Mouse (Mus musculus): Measurements from ENCODE around the gene Mcm6. TPM values are rescaled to one million over a fixed set of nuclear protein-coding genes. Genes with fewer than 3 reads are reported as not detected.
"Not testable (repeated sequence)": the region's sequence is repeated elsewhere in the genome, so short reads cannot be mapped to it uniquely, and the experiment has no call there.

The Mcm6 gene
- polyA plus RNA-seq, 1 experiment: 18.5 TPM

DNA sequence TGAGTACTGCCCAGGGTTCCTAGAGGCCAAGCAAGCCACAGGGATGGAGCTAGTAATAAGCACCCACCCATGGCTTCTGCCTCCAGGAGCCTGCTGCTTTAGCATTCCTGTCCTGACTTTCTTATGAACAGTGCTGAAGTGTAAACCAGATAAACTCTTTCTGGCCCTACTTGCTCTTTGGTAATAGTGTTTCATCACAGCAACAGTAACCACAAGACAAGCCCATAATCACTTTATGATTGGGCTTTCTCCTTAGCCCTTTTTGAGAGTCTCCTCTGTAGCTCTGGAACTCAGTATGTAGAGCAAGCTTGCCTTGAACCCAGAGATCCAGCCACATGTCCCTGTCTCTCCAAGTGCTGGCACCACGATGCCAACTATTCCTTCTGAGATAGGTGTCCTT lies 29.2 kb downstream of the Mcm6 start:
- no peak for DNase-seq (ENCODE audit: low spot score)

DNA sequence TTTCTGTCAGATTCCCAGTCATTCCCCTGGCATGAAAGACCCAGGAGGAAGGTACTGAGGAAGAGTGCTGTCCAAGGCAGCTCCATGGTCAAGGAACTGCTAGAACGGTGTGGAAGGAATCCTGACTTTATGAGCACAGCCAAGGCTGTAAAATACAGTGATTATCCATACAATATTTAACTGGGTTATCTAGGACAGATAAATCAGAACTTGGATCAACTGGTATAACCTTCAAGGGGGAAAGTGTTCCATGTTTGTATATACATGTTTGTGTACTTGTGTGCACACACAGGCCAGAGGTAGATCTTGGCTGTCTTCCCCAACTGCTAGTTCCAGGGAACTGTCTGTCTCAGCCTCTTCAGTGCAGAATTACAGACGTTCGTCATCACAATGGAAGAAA lies 31.2 kb downstream of the Mcm6 start, which contains the start of gene Lct:
TSS of gene Lct (minus strand) at position 101 of the 400 bp plus-strand sequence.
- DNase-seq (ENCODE audit: low spot score): no peak

DNA sequence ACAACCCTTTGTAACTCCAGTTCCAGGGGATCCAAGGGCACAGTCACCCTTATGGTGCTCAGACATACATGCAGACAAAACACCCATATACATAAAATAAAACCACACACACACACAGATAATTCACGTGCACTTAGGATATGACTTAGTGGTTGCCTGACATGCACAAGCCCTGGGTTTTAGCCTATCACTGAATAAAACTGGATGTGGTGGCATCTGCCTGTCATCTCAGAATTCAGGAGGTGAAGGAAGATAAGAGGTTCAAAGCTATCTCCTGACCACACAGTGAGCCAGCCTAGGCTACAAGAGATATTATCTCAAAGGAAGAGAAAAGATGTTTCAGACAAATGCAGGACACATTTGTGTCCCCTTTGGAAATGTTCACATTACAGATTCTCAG lies 32.3 kb downstream of the Mcm6 start:
- DNase-seq (ENCODE audit: low spot score): no peak

DNA sequence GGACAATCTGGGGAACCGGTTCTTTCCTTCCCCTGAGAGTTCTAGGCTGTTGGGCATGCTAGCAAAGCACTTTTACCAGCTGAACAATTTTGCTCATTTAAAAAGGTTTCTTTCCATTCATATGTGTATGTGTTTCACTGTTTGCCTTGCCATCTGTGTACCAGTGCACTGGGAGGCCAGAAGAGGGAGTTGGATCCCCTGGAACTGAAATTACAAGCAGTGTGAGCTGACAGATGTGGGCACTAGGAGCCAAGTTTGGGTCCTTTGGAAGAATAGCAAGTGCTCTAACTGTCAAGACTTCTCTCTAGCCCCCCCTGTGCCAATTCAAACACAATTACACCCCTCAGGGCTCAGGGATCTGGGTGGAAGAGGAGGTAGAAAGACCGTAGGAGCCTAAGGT lies 34.7 kb downstream of the Mcm6 start:
- no peak for DNase-seq (ENCODE audit: low spot score)

DNA sequence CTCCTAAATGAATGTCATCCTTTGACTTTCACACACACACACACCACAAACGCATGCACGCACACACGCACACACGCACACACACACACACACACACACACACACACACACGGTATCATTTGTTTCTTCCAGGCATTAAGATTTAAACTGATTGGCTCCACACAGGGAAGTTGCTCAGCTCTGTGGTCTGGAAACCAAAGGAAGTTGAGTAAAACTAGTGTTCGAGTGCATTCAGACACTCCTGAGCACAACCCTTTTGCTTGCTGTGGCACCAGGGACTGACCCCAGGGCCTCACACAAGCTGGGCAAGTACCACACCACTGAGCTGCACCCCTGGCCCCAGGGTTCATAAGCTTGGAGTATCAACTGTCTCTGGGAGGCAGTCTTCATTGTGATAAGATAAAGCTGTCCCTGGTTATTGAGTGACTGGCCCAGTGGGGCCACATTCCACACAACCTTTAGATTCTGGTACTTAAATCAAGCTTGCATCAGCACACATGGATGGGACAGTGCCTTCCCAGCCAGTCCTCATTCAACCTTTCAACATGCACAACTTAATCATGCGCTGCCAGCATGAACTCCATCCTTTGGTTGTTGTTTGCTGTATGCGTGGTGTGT lies 36.3 kb downstream of the Mcm6 start:
- DNase-seq (ENCODE audit: low spot score): no peak

DNA sequence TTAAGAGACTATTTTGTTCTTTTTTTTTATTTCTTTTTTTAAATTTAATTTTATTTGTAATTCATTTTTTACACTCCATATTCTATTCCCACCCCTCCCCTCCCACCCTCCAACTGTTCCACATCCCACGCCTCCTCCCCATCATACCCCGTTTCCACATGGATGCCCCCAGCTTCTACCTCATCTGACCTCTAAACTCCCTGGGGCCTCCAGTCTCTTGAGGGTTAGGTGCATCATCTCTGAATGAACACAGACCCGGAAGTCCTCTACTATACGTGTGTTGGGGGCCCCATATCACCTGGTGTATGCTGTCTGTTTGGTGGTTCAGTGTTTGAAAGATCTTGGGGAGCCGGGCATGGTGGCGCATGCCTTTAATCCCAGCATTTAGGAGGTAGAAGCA lies 40.2 kb downstream of the Mcm6 start:
- not testable (repeated sequence) for DNase-seq (ENCODE audit: low spot score)

DNA sequence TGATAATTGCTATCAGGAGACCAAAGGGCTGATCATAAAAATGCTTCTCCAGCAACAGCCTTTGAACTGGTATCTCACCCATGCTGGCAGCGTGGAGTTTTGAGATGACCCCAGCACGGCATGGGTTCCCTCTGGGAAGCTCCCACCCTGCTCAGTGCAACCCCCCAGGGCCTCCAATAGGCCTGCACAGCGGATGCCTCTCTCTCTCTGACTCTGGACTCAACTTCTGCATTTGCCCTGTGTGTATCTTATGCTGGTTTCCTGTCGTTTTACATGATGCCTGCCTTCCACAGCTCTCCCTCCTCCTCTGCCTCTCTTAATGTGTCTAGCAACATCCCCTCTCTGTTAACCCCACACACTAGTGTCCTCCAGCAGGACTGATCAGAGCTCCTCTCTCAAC lies 44.8 kb downstream of the Mcm6 start:
- no peak for DNase-seq (ENCODE audit: low spot score)

DNA sequence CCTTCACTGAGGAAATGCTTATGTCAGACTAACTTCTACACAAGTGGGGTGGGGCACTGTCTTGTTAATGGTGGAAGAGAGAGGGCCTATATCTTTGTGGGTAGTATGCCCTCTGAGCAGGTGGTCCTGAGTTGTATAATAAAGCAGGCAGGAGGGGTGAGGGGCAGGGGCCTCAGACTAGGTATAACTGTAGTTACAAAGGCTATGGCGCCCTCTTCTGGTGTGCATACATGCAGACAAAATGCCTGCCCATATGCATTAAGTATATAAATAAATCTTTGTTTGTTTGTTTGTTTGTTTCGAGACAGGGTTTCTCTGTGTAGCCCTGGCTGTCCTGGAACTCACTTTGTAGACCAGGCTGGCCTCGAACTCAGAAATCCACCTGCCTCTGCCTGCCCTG lies 50.4 kb downstream of the Mcm6 start:
- DNase-seq (ENCODE audit: low spot score): no peak

DNA sequence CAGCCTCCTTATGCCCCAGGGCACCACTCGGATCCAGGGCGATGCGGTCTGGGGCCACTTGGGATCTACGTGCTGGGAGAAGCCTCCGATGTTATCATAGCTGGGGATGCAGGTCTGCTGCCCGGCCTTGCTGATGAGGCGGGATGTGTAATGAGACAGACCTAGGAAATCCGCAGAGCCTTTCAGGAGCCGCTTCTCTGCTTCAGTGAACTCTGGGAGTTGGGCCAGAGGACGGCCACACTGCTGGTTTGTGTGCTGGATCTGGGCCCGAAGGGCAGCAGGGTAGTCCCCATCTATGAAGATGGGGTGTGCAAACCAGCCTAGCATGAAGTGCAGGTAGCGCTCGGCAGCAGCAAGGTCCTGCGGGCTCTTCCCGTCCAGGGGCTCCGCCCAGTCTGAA lies 55.6 kb downstream of the Mcm6 start:
- no peak for DNase-seq (ENCODE audit: low spot score)

DNA sequence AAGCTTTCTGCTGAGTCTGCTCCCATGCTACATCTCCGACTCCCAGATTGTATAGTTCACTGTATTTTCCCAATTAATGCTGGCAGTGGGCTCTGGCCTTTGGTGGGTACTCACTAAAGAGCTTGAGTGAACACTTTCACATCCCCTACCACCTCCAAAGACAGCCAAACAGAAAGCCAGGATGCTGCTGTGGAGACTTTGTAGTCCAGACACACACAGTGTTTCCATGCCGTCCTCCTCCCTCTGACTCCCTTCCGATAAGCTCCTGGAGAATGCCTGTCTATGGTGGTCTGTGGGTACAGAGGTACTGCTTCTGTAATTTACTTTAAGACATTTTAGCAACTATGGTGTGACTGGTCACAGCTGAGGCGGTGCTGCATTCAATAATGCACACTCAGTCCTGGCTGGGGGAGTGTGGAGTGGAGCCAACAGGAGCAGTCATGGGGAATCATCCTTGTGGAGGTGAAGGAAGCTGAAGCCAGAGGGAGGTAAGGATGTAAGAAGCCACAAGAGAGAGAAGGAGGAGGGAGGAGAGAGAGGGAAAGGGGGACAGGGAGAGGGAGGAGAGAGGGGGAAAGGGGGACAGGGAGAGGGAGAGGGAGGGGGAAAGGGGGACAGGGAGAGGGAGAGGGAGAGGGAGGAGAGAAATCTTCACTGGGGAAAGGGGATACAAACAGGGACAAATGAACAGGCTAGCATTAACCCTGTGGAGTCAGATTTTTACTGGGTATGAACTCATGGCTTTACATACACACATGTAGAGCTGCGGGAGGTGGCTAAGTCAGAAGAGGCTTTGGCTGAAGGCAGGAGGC lies 63.5 kb downstream of the Mcm6 start:
- DNase-seq (ENCODE audit: low spot score): no peak

DNA sequence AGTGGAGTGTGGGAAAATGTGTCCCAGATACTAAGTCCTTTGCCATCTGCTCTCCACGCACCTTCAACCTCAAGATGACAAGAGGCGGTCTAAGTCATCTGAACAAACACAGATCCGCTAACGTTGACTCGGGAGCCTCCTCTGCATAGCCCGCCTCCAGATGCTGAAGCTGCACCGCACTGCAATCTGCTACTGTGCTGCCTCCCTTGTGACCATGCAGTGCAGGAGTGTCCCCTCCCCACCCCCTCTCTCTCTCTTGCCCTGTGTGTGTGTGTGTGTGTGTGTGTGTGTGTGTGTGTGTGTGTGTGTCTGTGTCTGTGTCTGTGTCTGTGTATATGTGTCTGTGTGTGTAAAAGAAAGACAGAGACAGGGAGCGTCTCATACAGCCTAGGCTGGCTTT lies 64.2 kb downstream of the Mcm6 start:
- DNase-seq (ENCODE audit: low spot score): no peak

DNA sequence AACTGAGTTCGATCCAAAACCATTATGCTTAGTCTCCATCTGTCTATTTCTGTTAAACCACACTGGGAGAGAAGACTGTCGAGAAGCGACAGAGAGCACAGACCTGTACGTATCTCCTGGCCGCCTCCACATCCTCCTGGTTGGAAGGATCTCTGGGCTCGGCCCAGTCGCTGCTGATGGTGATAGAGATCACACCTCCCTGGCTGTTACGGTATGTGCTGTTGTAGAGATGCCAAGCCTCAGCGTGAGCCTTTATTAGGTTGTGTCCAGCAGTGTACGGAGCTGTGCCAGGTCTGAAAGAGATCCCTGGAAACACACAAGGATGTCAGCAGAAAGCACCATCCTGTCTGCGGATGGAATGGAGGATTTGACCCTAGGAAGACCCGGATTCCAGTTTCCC lies 65.9 kb downstream of the Mcm6 start:
- DNase-seq (ENCODE audit: low spot score): no peak

DNA sequence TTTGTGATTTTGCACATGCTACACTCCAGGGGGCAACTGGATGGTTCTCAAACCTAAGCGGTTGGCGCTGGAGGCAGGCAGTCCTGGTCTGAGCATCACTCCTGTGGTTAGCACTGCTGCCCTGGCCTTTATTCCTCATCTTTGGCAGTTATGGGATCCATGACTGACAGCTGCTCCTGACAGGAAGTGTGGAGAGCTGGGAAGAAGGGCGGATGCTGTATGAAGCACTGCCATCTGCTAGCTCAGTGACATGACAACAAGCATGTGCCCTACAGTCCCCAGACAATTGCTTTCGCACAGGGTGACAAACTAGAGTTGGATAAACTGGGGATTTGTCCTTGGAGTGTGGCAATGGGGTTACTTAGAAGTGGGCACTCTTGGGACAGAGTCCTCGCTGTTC lies 69.2 kb downstream of the Mcm6 start:
- no peak for DNase-seq (ENCODE audit: low spot score)

DNA sequence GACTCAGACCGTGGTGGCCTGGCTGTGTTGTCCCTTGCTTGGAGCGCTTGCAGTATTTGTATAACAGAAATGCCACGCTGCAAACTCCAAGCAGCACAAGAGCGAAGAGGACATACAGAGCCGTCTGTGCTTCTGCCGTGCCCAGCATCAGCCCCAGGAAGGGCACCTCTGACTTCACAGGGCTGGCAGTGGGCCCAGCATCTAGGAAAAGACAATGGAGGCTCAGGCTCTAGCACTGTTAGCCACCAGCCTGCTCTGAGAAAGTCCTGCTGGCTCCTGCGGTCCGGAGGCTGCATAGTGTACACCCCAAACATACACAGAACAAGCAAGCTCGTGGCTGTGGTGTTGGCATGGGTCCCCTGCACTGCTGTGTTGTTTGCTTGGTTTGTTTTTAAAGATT lies 74.3 kb downstream of the Mcm6 start:
- no peak for DNase-seq (ENCODE audit: low spot score)

DNA sequence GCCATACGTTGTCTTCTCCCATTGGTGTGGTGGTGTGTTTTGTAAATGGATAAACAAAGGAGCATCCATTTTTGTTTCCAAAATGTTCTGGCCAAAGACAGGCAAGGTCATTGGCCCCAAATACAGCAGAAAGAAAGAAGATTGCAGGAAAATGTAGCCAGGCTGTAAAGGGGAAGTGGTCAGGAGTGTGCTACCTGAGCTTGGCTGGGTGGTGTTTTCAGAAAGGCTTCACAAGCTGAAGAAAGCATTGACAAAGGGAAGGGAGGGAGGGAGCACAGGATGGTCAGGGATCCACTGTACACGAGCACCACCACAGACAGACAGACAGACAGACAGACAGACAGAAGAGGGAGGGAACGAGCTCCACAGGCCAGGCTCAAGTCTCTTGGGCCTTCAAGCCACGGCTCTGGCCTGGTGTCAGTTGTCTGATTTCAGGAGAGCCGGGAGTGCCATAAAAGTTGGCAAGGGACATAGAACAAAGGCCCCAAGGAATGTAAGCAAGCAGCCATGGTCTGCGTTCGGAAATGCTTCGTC lies 75.2 kb downstream of the Mcm6 start:
- DNase-seq (ENCODE audit: low spot score): no peak

DNA sequence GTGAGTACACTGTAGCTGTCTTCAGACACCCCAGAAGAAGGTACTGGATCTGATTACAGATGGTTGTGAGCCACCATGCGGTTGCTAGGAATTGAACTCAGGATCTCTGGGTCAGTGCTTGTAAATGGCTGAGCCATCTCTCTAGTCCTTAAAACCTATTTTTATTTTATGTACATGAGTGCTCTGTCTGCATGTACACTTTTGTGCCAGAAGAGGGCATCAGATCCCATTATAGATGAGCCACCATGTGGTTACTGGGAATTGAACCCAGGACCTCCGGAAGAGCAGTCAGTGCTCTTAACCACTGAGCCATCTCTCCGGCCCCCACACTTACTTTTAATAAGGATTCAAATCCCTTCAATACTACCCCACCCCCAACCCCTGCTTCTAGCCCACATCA lies 76.5 kb downstream of the Mcm6 start:
- DNase-seq (ENCODE audit: low spot score): no peak

DNA sequence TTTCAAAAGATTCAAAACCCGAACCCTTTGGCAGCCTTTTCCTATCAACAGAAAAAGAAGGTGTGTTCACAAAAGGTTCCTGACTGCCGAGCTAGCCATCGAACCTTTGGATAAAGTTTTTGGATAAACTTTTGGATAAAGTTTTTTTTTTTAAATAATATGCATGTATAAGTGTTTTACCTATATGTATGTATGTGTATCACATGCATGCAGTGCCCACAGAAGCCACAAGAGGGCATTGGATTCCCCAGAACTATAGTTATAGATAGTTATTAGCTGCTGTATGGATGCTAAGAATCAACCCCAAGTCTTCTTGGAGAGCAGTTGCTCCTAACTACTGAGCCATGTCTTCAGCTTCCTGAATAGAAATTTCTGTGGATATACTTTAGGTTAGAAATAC lies 77.7 kb downstream of the Mcm6 start:
- DNase-seq (ENCODE audit: low spot score): no peak

Other genes with a start within 250 kb of the Mcm6 start
- 40.4 and 40.7 TPM in 2 replicates for gene Ubxn4, start 115.7 kb downstream of the Mcm6 start, polyA plus RNA-seq (2012; rRNA removed)
- gene Lct, start 31.3 kb downstream of the Mcm6 start, polyA plus RNA-seq (2012; rRNA removed): 0.41 and 0.50 TPM in 2 replicates
- gene Dars, start 57.7 kb upstream of the Mcm6 start, polyA plus RNA-seq (2012; rRNA removed): 44.2 and 48.1 TPM in 2 replicates
- gene Cxcr4, start 232.6 kb upstream of the Mcm6 start, polyA plus RNA-seq (2012; rRNA removed): 8.7 and 9.1 TPM in 2 replicates